Mouse (Mus musculus) bone marrow macrophage, adult 2 months (primary cell): Measurements from ENCODE around the gene Fmn2. TPM values are rescaled to one million over a fixed set of nuclear protein-coding genes. Genes with fewer than 3 reads are reported as not detected.

Experiments
- H3K27ac ChIP-seq: 2 replicates; pipeline ENCODE4 v1.5.1; 2012; ENCODE audit warnings: low read depth, low read length; ENCODE audit not compliant: insufficient read depth
- H3K4me1 ChIP-seq: 2 replicates; pipeline ENCODE4 v1.6.1; 2012; ENCODE audit warnings: low read length; ENCODE audit not compliant: control insufficient read depth, insufficient read depth
- H3K4me3 ChIP-seq: 2 replicates; pipeline ENCODE4 v1.5.1; 2012; ENCODE audit warnings: mild to moderate bottlenecking, low read length, moderate library complexity; ENCODE audit not compliant: insufficient read depth
- CTCF ChIP-seq: IDR thresholded peaks from 2 replicates; pipeline ENCODE4 v1.5.1; 2012; ENCODE audit warnings: low read depth, mild to moderate bottlenecking, low read length, moderate library complexity
- POLR2A ChIP-seq: IDR thresholded peaks from 2 replicates; pipeline ENCODE4 v1.6.1; 2012; ENCODE audit warnings: mild to moderate bottlenecking, low read depth, low read length, borderline replicate concordance
- polyA plus RNA-seq: library from polyadenylated mRNA; stranded (reverse); fragments of >200 nt; gene quantifications from 2 replicates; pipeline ENCODE4 v1.2.4, GENCODE M21; 2012; ENCODE audit not compliant: missing spikeins, insufficient read depth, insufficient read length

Fmn2 gene
- polyA plus RNA-seq, 1 experiment, result not detected

DNA sequence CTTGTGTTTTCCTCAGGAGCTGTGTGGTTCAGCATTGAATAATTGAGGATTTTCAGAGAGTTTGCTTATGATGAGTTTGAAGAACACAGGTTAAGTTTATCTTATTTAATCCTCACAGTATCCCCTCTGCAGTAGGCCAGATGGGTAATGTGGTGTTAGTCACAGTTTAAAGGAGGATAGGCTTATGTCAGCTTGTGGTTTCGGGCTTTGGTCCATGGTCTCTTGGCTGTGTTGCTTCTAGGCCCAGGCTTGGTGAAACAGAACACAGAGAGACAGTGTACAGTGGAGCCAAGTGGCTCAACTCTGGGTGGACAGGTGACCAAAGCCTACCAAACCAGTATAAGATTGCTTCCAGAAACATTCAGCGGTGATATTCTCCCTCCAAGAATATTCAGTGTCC is 98.4 kb downstream of the Fmn2 start:
- H3K27ac ChIP-seq, result no peak overlapping the region
- TF ChIP-seq CTCF (no peak), POLR2A (no peak)
- H3K4me1 ChIP-seq, result no peaks in the 10 kb centered on the region
- no peak overlapping the region for H3K4me3 ChIP-seq

DNA sequence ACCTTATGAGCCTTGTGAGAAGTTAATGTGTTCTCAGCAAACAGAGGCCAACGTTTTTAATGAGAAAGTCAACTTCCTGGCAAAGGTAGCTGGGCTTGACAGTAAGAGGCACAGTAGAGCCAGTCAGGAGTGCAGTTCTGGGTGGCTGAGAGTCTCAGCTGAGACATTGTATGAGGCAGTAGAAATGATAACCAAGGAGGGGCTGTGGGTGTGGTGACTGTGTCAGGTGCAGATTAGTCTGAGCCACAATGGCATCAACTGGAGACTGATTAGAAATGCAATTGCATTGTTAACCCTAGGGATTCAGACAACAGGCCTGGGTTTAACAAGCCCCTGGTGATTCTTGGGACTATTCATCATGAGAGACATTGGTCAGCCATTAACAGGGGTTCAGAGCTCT is 99.0 kb downstream of the Fmn2 start:
- no peak overlapping the region for H3K4me3 ChIP-seq
- no peak overlapping the region for H3K27ac ChIP-seq
- no peak for TF ChIP-seq CTCF
- TF ChIP-seq POLR2A, result no peak
- no peaks in the 10 kb centered on the region for H3K4me1 ChIP-seq

GRCm38 (mm10) chr1:174617368-174617767 is 115.7 kb downstream of the Fmn2 start:
- Histone ChIP-seq H3K27ac (no peak overlapping the region), H3K4me3 (no peak overlapping the region), H3K4me1 (no peaks in the 10 kb centered on the region)
- TF ChIP-seq POLR2A, result no peak
- no peak for TF ChIP-seq CTCF

GRCm38 (mm10) chr1:174621512-174621911 is 119.9 kb downstream of the Fmn2 start:
- Histone ChIP-seq H3K27ac (no peak overlapping the region), H3K4me1 (no peaks in the 10 kb centered on the region), H3K4me3 (no peak overlapping the region)
- TF ChIP-seq POLR2A (no peak), CTCF (no peak)

- TF ChIP-seq POLR2A (no peak), CTCF (no peak)
Measured at GRCm38 (mm10) chr1:174623054-174623453, 121.4 kb downstream of the Fmn2 start.

GRCm38 (mm10) chr1:174630074-174630473 is 128.4 kb downstream of the Fmn2 start:
- no peaks in the 10 kb centered on the region for H3K4me1 ChIP-seq
- TF ChIP-seq CTCF (no peak), POLR2A (no peak)
- H3K4me3 ChIP-seq, result no peak overlapping the region
- no peak overlapping the region for H3K27ac ChIP-seq

More at GRCm38 (mm10) chr1:174623054-174623453, 121.4 kb downstream of the Fmn2 start:
- Histone ChIP-seq H3K27ac (no peak overlapping the region), H3K4me1 (no peaks in the 10 kb centered on the region), H3K4me3 (no peak overlapping the region)

GRCm38 (mm10) chr1:174636291-174636690 is 134.7 kb downstream of the Fmn2 start:
- no peak overlapping the region for H3K4me3 ChIP-seq
- no peak overlapping the region for H3K27ac ChIP-seq
- H3K4me1 ChIP-seq, result no peaks in the 10 kb centered on the region
- TF ChIP-seq CTCF (no peak), POLR2A (no peak)

DNA sequence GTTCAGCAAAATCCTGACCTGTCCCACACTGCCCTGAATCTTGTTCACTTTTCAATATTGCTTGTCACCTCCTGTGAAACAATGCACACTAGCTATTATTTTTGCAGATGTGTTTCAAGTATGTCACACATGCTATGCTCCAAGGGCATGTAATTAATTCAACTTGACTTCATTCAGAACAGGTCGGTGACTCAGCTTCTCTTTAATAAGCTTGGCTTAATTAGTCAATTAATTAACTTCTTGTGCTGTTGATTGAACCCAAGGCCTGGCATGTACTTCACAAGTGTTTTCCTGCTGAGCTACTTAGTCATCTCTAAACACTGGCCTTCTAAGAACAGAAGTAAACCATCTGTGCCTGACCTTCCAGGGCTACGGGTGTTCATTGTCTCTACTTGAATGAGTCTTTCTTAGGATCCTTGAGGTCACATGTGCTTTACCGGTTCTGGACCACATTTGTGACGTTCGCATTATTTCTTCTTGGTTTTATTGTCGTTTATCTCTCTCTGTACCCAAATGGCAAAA is 136.0 kb downstream of the Fmn2 start:
- H3K27ac ChIP-seq, result no peak overlapping the region
- TF ChIP-seq CTCF, result no peak
- TF ChIP-seq POLR2A, result no peak
- no peaks in the 10 kb centered on the region for H3K4me1 ChIP-seq
- no peak overlapping the region for H3K4me3 ChIP-seq

DNA sequence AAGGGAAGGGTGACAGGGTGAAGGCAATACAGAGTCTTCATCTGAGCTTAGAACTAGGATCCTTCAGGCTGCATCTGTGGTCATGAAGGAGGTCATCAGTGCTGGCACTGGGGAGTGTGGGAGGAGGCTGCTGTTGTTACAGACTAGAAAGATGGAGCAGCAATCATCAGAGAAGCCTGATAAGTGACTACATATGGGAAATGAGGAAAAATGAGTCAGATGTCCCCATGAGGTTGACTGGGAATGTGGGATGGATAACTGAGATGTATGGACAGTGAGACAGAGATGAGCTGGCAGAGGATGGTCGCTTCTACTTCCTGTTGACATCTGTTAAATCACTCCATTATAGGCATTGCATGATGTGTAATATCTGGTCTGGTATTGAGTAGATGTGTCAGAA is 139.3 kb downstream of the Fmn2 start:
- no peak for TF ChIP-seq CTCF
- H3K27ac ChIP-seq, result no peak overlapping the region
- H3K4me1 ChIP-seq, result no peaks in the 10 kb centered on the region
- no peak overlapping the region for H3K4me3 ChIP-seq

GRCm38 (mm10) chr1:174643431-174644010 is 141.9 kb downstream of the Fmn2 start:
- H3K4me3 ChIP-seq, result no peak overlapping the region

More at GRCm38 (mm10) chr1:174643431-174644010, 141.9 kb downstream of the Fmn2 start:
- Histone ChIP-seq H3K27ac (no peak overlapping the region), H3K4me1 (no peaks in the 10 kb centered on the region)
- TF ChIP-seq CTCF, result no peak
- no peak for TF ChIP-seq POLR2A
